Comparison of ENCODE assay signal across 11 mouse cellular contexts in genomic region chr1:192755685-192756606, GRCm38 (mm10). TPM values are rescaled to one million over a fixed set of nuclear protein-coding genes. Genes with fewer than 3 reads are reported as not detected.
DNase-seq lines count a peak whose midpoint lies in the region; ATAC-seq lines count a peak whose summit lies in the region.
"Had no signal": no experiment of that assay in that cellular context is flagged by ENCODE, and none has a peak within 500 bp of the region (broad histone marks: within the 10 kb centered on the region; RNA-seq: fewer than 3 reads in every experiment).

No protein-coding gene starts in this region.

- no peaks in the 10 kb centered on the region for H3K9me3 ChIP-seq in embryonic facial prominence, embryonic 10.5 days
- no peaks in the 10 kb centered on the region for H3K9me3 ChIP-seq in hindbrain, embryonic 14.5 days (ENCODE audit: control insufficient read depth, low read length)
- H3K9me3 ChIP-seq: liver, embryonic 13.5 days had no signal

- 69% methylated on average over 13 of the region's 13 CpGs for whole genome bisulfite sequencing in embryonic facial prominence, embryonic 10.5 days
- 32% methylated on average over 13 of the region's 13 CpGs for WGBS in hindbrain, embryonic 14.5 days

- H3K4me1 ChIP-seq in embryonic facial prominence, embryonic 10.5 days, result peaks cover 25% of the 10 kb centered on the region
- peaks cover 23% of the 10 kb centered on the region; the same call in 1 of the 2 replicates for H3K4me1 ChIP-seq in hindbrain, embryonic 14.5 days (replicated peaks; ENCODE audit: control insufficient read depth, insufficient read depth, low read length)

- 0 out of 2 replicates have a peak overlapping the region, but pooled peaks have one; percentile 12 for H3K9ac ChIP-seq in hindbrain, embryonic 14.5 days
- H3K9ac ChIP-seq: liver, embryonic 13.5 days had no signal

- no peaks in the 10 kb centered on the region for H3K27me3 ChIP-seq in embryonic facial prominence, embryonic 10.5 days (replicated peaks; ENCODE audit: low read depth, poor library complexity, severe bottlenecking)
- no peaks in the 10 kb centered on the region for H3K27me3 ChIP-seq in hindbrain, embryonic 14.5 days (ENCODE audit: control insufficient read depth, insufficient read depth, low read length)
- H3K27me3 ChIP-seq: liver, embryonic 13.5 days had no signal

- peak overlapping the region; percentile 17 for H3K4me2 ChIP-seq in hindbrain, embryonic 14.5 days (replicated peaks)
- H3K4me2 ChIP-seq: liver, embryonic 13.5 days had no signal

- DNase-seq in frontal cortex, postnatal 25 days (ENCODE audit: low spot score in 2 of 2), result no peak
- no peak for DNase-seq in embryonic facial prominence, embryonic 10.5 days (ENCODE audit: low spot score)
- peak; percentile 68 for DNase-seq in hindbrain, embryonic 14.5 days (ENCODE audit: low spot score)
- DNase-seq in neural tube, embryonic 10.5 days (ENCODE audit: extremely low spot score, low spot score), result peak; percentile 34
- DNase-seq in layer of hippocampus, adult 11-12 months (ENCODE audit: low spot score), result no peak
- DNase-seq in right cerebral cortex, postnatal 14 days, result no peak
- DNase-seq in spleen, postnatal 10 days (ENCODE audit: low spot score in 2 of 2), result no peak
- DNase-seq: adrenal gland, postnatal 14 days; gastrocnemius, adult 2 months; liver, embryonic 13.5 days had no signal

- H3K4me3 ChIP-seq in embryonic facial prominence, embryonic 10.5 days, result no peak overlapping the region
- no peak overlapping the region for H3K4me3 ChIP-seq in hindbrain, embryonic 14.5 days (replicated peaks; ENCODE audit: low read length)
- H3K4me3 ChIP-seq: gastrocnemius, adult 2 months; liver, embryonic 13.5 days had no signal

- ATAC-seq in frontal cortex, adult (ENCODE audit: low TSS enrichment), result peak; percentile 57
- ATAC-seq in hindbrain, embryonic 14.5 days (ENCODE audit: low FRiP score), result peak; percentile 81

- no peaks in the 10 kb centered on the region for H3K36me3 ChIP-seq in embryonic facial prominence, embryonic 10.5 days (replicated peaks)
- no peaks in the 10 kb centered on the region for H3K36me3 ChIP-seq in hindbrain, embryonic 14.5 days (replicated peaks; ENCODE audit: control insufficient read depth, insufficient read depth)
- H3K36me3 ChIP-seq: liver, embryonic 13.5 days had no signal

- peak overlapping the region; percentile 40 for H3K27ac ChIP-seq in embryonic facial prominence, embryonic 10.5 days (replicated peaks)
- H3K27ac ChIP-seq in hindbrain, embryonic 14.5 days, result peak overlapping the region; percentile 76
- H3K27ac ChIP-seq: gastrocnemius, adult 2 months; liver, embryonic 13.5 days had no signal

RNA-seq across cellular contexts. Expression of gene Hhat, which starts 15.1 kb away (rescaled TPM):
- polyA plus RNA-seq in embryonic facial prominence, embryonic 10.5 days (2016; fragmentation: Nextera tagmentation; extraction: Ambion mirVana), result 9.3 and 9.9 TPM in 2 replicates
- 3.5 and 3.9 TPM in 2 replicates for polyA plus RNA-seq in hindbrain, embryonic 14.5 days (2014; fragmentation: Nextera tagmentation; extraction: Ambion mirVana)

Comparison
In these comparisons a context has a peak if more than half of its experiments do, and no peak if none do; other contexts are left out.
1. DNase-seq: peak in hindbrain, embryonic 14.5 days (single experiment) and neural tube, embryonic 10.5 days (single experiment); none in frontal cortex, postnatal 25 days (0 of 2), embryonic facial prominence, embryonic 10.5 days (single experiment), layer of hippocampus, adult 11-12 months (single experiment), right cerebral cortex, postnatal 14 days (single experiment) and spleen, postnatal 10 days (0 of 2).